Mouse (Mus musculus): Measurements from ENCODE around the gene Zfp287. TPM values are rescaled to one million over a fixed set of nuclear protein-coding genes. Genes with fewer than 3 reads are reported as not detected.
A peak's percentile ranks its signal among the peaks of the same experiment; 100 is the strongest.
"Not testable (repeated sequence)": the region's sequence is repeated elsewhere in the genome, so short reads cannot be mapped to it uniquely, and the experiment has no call there.

Gene Zfp287
- 1 to 10 TPM in 1 of 2 experiments, under 1 TPM in 1; 0.89 to 1.2 TPM for total RNA-seq (2021)
- long read RNA-seq, experiment 1, partial matches to known transcripts: 0 of 2 reads
- long read RNA-seq, experiment 1, other reads (novel, unspliced or antisense): 2 of 2 reads
- long read RNA-seq, experiment 2, partial matches to known transcripts: 0 of 1 reads
- long read RNA-seq, experiment 2, other reads (novel, unspliced or antisense): 1 of 1 reads

DNA sequence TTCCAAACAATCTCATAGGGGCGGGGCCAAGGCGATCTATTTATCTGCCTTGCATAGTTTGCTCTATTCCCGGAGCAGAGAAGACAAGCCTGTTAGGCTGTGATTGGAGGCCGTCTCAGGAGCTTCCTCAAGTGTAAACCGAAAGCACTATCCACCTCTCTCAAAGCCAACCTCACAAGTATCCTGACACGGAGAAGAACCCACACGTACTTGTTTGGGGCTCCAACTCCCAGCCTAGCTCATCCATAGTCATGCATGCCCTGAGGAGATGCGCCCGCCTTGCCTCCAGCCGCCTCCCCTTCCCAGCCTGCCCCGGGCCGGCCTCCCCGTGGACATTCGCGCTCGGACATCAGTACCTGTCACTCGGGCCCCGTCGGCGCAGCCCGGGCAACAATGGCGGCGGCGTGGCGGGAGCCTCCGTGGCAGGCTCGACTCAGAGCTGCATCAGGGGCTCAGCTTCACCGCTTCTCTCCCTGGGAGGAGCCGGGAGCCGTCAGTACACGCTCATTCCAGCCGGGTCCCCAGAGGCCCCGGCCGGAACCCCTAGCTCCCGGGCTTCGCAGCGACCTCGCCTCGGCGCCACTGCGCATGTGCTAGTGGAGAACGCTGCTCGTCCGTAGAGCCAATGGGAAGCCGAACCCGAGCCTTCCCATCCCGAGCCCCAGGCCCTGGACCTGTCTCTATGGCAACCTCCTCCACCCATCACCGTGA is at the start of gene Zfp287:
Zfp287 (minus strand) TSS at position 595 of the 711 bp plus-strand sequence.
- DNase-seq: peak; percentile 77 to 82
- intact Hi-C loops (cut with DNase I): no loop called here

DNA sequence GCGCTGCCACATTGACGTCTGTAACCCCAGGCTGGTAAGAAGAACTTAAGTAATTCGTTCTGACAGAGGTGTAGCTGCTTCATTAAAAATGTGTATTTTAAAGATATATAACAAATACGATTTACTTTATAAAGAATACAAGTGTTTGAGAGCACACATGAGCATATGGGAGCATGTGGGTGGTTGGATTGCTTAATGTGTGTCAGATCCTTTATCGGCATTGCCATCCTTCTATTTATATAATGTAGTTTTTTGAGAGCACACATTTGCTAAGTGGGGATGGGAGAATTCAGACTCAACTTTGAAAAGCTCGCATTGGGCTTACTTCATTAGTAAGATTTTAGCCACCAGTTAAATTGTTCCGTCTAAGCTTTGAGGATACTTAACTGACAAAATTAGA is 44.8 kb upstream of the Zfp287 start:
- intact Hi-C loops (cut with DNase I): no loop called here
- DNase-seq: no peak

GRCm38 (mm10) chr11:62760755-62761457 is 29.2 kb upstream of the Zfp287 start:
- intact Hi-C loops (cut with DNase I): no loop called here
- no peak for DNase-seq

- no peak for DNase-seq
- intact Hi-C loops (cut with DNase I): loop anchor here (5.0 to 10.0 kb wide), 2 partner anchors 49 to 376 kb away; no protein-coding TSS in a partner anchor
Measured at GRCm38 (mm10) chr11:62758491-62758890, 26.8 kb upstream of the Zfp287 start.

GRCm38 (mm10) chr11:62757906-62758305 is 26.2 kb upstream of the Zfp287 start:
- no peak for DNase-seq

DNA sequence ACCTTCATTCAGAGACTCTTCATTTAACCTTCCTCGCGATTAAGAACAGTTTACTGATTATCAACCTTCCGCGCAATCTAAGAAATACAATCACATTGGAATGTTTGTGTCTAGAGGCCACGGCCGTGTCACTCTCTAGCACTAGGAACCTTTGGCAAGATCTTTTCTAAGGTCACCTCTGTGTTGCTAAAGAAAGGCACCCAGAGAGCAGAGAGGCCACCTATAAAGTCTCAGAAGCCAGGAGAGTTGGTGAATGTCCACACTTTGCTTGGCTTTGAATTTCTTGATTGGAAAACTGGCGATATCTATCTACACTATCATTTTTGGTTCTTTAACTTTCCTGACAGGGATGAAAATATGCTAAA is 25.4 kb upstream of the Zfp287 start:
- intact Hi-C loops (cut with DNase I): loop anchor here (2.0 to 10.0 kb wide), 3 partner anchors 50 to 378 kb away; no protein-coding TSS in a partner anchor
- no peak for DNase-seq

More at GRCm38 (mm10) chr11:62757906-62758305, 26.2 kb upstream of the Zfp287 start:
- intact Hi-C loops (cut with DNase I): loop anchor here (2.0 to 10.0 kb wide), 3 partner anchors 49 to 377 kb away; no protein-coding TSS in a partner anchor

DNA sequence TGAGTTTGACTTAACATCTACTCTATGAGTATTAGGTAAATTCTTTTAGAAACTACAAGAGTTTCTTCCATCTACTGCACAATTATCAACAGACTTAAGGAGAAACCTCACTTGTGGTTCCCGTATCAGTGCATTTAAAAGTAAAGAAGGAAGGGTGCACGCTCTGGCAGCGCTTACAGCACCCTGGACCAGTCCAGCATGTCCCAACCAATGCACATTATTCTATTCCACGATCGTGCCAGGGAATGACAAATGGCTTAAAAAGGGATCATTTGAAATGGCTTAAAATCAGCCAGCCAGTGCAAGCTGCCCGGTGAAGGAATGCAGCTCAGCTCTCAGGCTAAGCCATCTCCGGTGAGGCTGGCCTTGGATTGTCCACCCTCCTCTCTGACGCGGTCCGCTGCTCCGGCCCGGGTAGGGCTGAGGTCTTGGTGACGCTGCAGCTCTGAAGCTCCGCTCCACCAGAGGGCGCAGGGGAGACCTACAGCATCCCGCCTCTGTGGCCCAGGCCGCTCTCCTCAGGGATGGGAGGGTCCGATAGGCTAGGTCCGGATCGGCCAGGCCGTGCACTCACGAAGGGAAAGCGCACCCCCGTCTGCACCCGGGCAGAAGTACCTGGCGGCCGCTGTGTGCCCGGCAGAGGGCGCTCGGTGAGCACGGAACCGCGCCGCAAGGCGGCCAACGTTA is 24.9 kb upstream of the Zfp287 start:
- peak; percentile 94 for DNase-seq
- intact Hi-C loops (cut with DNase I): loop anchor here (2.0 to 10.0 kb wide), 3 partner anchors 51 to 378 kb away; no protein-coding TSS in a partner anchor

DNA sequence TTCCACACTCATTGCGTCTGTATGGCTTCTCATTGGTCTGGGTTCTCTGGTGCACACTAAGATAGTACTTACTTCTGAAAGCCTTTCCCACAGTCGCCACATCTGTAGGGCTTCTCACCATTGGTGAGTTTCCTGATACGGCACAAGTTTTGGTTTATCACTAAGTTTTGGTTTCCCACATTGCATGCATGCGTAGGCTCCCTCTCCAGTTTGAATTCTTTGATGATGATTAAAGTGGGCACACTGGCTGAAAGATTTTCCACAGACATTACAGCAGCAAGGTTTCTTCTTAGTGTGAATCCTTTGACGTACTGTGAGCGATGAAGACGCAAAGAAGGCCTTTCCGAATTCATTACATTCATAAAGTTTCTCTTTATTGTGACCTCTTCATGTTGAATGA is 21.1 kb upstream of the Zfp287 start, which contains the start of gene Gm10428:
Gm10428 (plus strand) TSS at position 321 of the 400 bp plus-strand sequence.
- DNase-seq: no peak
- intact Hi-C loops (cut with DNase I): loop anchor here (10.0 kb wide), 1 partner anchor 382 kb away; no protein-coding TSS in a partner anchor

DNA sequence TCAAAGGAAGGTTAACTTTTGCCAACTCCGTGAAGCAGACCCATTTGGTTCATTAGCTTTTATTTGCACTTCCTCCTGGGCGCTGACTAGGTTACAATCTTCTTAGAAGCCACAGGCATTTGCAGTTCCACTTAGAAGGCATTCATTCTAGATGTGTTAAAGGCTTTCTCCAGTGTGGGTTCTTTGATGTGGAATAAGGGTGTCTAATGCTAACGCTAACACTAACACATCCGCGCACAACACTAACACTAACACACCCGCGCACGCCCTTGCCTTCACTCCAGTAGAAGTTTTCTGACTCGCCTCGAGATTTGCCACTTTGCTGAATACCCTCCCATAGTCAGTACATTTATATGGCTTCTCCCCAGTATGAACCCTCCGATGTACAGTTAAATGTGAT is 20.5 kb upstream of the Zfp287 start:
- intact Hi-C loops (cut with DNase I): loop anchor here (10.0 kb wide), 1 partner anchor 383 kb away; no protein-coding TSS in a partner anchor
- no peak for DNase-seq

DNA sequence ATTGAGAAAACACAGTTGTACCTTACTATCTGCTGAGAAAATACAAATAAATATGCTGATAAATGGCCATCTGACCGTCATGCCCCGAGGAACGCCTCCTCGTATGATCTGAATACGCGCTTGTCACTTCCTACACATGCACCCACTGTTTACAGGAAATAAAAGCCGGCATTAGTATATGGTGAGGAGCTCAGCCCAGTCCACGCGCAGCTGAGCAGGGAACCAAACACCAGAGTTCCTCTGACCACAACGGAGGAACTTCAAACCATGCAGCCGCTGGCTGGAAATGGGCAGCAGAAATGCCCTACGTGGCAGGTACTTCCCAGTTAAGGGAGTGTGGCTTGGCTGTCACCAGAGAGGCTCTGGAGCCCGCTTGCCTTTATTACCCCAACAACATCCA is 17.7 kb upstream of the Zfp287 start:
- intact Hi-C loops (cut with DNase I): loop anchor here (10.0 kb wide), 1 partner anchor 415 kb away; no protein-coding TSS in a partner anchor
- DNase-seq: not testable (repeated sequence)

DNA sequence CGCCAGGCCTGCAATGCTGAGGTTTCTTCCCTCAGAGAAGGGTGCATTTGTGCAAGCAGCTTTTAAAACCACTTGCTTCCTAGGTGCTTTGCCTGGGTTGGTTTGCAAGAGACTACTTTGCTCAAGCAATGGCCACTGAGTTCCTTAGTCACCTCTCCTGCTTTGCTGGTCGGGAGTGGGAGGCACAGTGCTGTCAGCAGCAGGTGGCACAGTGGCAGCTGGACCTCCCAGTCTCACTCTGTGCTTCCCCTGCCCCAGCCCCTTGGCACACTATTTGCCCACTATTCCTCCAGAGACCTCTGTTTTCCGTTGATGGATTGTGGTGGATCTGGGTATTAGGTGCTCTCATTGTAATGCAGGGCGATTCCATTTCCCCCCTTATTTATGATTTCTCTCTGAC is 16.4 kb upstream of the Zfp287 start:
- intact Hi-C loops (cut with DNase I): loop anchor here (10.0 kb wide), 1 partner anchor 417 kb away; no protein-coding TSS in a partner anchor
- no peak for DNase-seq

GRCm38 (mm10) chr11:62747227-62747626 is 15.5 kb upstream of the Zfp287 start:
- no peak for DNase-seq
- intact Hi-C loops (cut with DNase I): loop anchor here (10.0 kb wide), 1 partner anchor 418 kb away; no protein-coding TSS in a partner anchor

DNA sequence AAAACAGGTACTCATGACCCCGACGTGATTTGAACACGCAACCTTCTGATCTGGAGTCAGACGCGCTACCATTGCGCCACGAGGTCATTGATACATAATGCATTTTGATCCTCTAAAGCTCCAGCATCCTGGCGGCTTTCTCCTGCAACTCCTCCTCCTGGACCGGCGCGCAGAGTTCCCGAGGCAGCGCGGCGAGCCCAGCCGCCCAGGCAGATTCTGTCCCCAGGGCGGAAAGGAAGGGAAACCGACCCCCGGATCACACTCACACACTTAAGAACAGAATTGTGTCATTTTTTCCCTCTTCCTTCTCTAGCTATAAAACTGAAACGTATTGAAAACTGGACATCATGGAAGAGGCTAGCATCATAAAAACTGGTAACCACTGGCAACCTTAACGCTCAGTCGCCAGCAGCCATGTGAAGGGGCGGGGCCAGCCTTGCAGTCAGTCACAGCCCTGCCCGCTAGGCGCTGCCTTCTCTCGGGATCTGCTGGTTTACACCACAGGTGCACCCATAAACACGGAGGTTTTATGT is 14.4 kb upstream of the Zfp287 start:
- intact Hi-C loops (cut with DNase I): loop anchor here (10.0 kb wide), 1 partner anchor 419 kb away; no protein-coding TSS in a partner anchor
- DNase-seq: peak; percentile 32 to 42

GRCm38 (mm10) chr11:62744103-62744502 is 12.4 kb upstream of the Zfp287 start:
- peak in 1 of 2 experiments; percentile 53 for DNase-seq
- intact Hi-C loops (cut with DNase I): loop anchor here (10.0 kb wide), 1 partner anchor 421 kb away; no protein-coding TSS in a partner anchor

DNA sequence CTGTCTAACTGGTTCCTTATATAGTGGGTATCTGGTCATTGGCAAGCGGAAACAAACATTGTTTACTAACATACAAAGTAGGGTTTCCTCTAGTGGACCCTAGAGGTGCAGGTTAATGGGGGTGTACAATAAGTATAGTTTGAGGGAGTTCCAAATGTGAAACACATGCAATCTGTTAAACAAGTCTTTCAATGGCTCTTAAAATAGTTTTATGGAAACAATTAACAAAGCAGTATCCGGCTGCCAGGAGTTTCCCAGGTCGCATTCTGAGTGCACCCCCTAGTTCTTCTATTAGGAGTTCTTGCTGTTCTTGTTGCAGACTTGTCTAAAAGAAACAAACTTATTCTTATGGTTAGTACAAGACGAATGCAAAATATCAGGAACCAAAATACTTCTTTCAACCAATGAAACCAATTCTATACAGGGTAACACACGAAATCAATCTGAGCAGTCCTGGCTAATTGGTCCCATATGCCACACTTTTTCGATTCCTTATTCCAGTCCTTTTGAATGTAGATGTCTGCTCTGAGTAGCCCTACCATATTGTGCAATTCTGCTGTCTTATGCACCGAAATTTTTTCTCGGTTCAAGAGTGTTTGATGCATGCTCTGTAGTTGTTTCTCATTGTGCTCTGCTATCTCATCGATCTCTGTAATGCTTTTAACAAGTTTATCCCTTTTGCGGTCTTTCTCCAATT is 10.7 kb upstream of the Zfp287 start:
- intact Hi-C loops (cut with DNase I): loop anchor here (10.0 kb wide), 1 partner anchor 422 kb away; no protein-coding TSS in a partner anchor

DNA sequence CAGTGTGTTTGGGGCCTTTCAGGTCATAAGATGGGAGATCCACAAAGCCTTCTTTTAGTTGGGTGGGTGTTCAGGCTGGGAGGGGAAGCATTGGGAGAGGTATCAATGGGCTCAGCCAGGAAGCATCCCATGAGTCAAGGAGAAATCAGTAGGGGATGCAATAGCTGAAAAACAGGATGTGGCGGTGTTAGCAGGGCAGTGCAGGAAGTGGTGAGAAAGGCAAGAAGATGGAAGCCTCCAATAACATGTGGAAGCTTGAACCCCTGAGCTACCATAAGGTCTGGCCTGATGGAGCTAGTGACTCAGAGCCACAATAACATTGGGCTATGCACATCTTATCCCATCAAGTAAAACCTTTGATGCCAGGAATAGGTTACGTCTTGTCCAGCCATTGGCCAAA is 9.5 kb upstream of the Zfp287 start:
- intact Hi-C loops (cut with DNase I): loop anchor here (10.0 kb wide), 1 partner anchor 424 kb away; no protein-coding TSS in a partner anchor
- DNase-seq: no peak

More for the DNA sequence above, 10.7 kb upstream of the Zfp287 start:
- no peak for DNase-seq

DNA sequence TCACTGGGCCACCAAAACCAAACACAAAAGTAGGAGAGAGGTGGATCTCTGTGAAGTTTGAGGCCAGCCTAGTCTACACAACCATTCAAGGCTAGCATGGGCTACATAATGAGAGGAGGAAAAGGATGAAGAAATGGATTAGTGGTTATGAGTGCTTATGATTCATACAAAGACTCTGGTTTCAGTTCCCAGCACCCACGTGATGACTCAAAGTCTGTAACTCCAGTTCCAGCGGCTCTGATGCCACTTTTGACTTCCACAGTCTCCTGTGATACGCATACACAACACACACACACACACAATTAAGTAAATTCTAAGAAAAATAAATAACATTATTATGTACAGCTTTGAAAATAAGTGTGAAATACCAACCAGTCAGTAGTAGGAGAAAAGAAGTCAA is 960 bp upstream of the Zfp287 start:
- no peak for DNase-seq
- intact Hi-C loops (cut with DNase I): no loop called here

GRCm38 (mm10) chr11:62732022-62732387 is 300 bp upstream of the Zfp287 start:
- intact Hi-C loops (cut with DNase I): no loop called here
- DNase-seq: no peak

DNA sequence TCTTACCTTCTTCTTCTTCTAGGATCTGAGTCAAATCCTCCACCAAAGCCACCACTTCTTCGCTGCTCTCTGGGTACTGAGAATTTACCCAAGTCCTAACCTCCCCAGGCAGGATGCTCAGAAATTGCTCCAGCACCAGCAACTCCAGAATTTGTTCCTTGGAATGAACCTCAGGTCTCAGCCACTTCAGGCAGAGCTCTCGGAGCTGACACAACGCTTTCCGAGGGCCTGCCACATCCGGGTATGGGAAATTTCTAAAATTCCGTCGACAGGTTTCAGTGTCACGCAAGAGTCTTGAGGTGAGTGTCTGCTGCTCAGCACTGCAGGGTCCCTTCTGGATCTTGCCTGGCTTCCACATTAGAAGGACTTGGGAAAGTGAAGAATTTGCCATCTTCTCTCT is 3.4 kb downstream of the Zfp287 start:
- intact Hi-C loops (cut with DNase I): no loop called here
- no peak for DNase-seq
